Mouse (Mus musculus): ENCODE measurements around the gene Kcnh1.

DNA sequence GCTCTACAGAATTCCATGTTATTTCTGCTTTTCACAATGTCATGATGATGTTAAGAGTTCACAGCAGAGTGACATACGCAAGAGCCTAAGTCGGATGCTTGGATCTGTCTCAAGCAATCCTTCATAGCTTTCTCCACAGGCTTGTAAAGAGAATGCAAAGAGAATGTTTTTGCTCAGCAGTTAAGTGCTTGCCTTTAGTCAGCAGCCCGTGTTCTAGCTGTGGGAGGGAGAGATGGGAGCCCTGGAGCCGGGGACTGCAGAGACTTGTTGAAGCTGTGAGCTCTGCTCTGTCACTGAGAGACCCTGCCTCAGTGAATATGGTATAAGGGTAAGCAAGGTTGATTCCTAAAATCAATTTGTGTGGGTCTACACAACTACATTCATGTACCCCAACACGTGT is 78.3 kb downstream of the Kcnh1 start:
- TF ChIP-seq CTCF (IDR thresholded peaks at IDR 0.05; ENCODE audit: control insufficient read depth, insufficient read depth, insufficient replicate concordance, low read depth, low read length), result no peak
- no peak for TF ChIP-seq POLR2A (IDR thresholded peaks at IDR 0.05; ENCODE audit: control insufficient read depth, low read depth, low read length)

All from testis, adult 2 months (tissue).